Mouse (Mus musculus) bone marrow macrophage, adult 2 months (primary cell): ENCODE results near the gene Duox2.

Experiments used
- CTCF ChIP-seq: IDR thresholded peaks from 2 replicates; pipeline ENCODE4 v1.5.1; 2012; ENCODE audit warnings: low read depth, mild to moderate bottlenecking, low read length, moderate library complexity
- POLR2A ChIP-seq: IDR thresholded peaks from 2 replicates; pipeline ENCODE4 v1.6.1; 2012; ENCODE audit warnings: mild to moderate bottlenecking, low read depth, low read length, borderline replicate concordance

DNA sequence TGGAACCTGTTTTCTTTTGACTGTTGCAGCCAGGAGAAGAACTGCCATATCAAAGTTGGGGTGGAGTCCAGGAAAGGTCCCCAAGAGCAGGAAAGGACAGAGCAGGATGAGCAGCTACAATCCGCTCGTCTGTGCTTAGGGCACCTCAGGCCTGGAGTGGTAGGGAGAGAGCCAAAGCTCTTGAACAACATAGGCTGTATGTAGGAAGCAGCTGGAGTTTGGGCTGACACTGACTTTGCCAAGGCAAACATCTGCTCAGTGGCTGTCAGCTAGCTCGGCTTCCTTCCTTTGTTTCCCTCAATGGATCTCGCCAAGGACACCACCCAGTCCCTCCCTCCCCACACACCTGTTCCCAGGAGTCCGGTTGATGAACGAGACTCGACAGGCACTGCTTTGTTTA, 12.1 kb downstream of the Duox2 start:
- TF ChIP-seq CTCF (no peak), POLR2A (no peak)
